Mouse (Mus musculus): ENCODE measurements around the gene Gfer.

- TF ChIP-seq USF1 (IDR thresholded peaks at IDR 0.05; ENCODE audit: low read depth) = no peak
- TF ChIP-seq POLR2A (IDR thresholded peaks at IDR 0.05; ENCODE audit: insufficient read length, low read depth) = no peak
- TF ChIP-seq TCF3 (IDR thresholded peaks at IDR 0.05; ENCODE audit: insufficient read length, low read depth) = no peak
- no peak for TF ChIP-seq MAX (IDR thresholded peaks at IDR 0.05; ENCODE audit: low read depth)
- no peak for TF ChIP-seq MYOD1 (IDR thresholded peaks at IDR 0.05; ENCODE audit: control insufficient read depth in 1 of 3, insufficient read length in 2 of 3, low read depth in 2 of 3)
These were observed 25.6 kb downstream of the Gfer start for GRCm38 (mm10) chr17:24670246-24670844.

Measured in myocyte (in vitro differentiated cells).